ENCODE assay signal across 24 mouse cellular contexts in genomic region chr11:30275436-30276031, GRCm38 (mm10). TPM values are rescaled to one million over a fixed set of nuclear protein-coding genes. Genes with fewer than 3 reads are reported as not detected.
DNase-seq lines count a peak whose midpoint lies in the region; ATAC-seq and TF ChIP-seq lines count a peak whose summit lies in the region.
"Had no signal": no experiment of that assay in that cellular context is flagged by ENCODE, and none has a peak within 500 bp of the region (broad histone marks: within the 10 kb centered on the region; RNA-seq: fewer than 3 reads in every experiment).

No protein-coding gene starts in this region.

- H3K9me3 ChIP-seq in lung, embryonic 16.5 days (ENCODE audit: control insufficient read depth, low read length) = no peaks in the 10 kb centered on the region
- H3K9me3 ChIP-seq: forebrain, embryonic 10.5 days; forebrain, embryonic 13.5 days; heart, embryonic 12.5 days; heart, embryonic 15.5 days had no signal

- TF ChIP-seq CTCF in gastrocnemius, adult 2 months (IDR thresholded peaks at IDR 0.05) = no peak
- TF ChIP-seq CTCF in layer of hippocampus, adult 2 months (conservative IDR thresholded peaks at IDR 0.05) = no peak

- WGBS in lung, embryonic 16.5 days = 22% methylated on average over 3 of the region's 3 CpGs

- H3K4me1 ChIP-seq in lung, embryonic 16.5 days (replicated peaks; ENCODE audit: control insufficient read depth, insufficient read depth, low read length) = peaks cover 9% of the 10 kb centered on the region
- H3K4me1 ChIP-seq: forebrain, embryonic 10.5 days; forebrain, embryonic 13.5 days; heart, embryonic 12.5 days; heart, embryonic 15.5 days had no signal

- no peaks in the 10 kb centered on the region for H3K36me3 ChIP-seq in lung, embryonic 16.5 days (ENCODE audit: control insufficient read depth, insufficient read depth, low read length)
- H3K36me3 ChIP-seq: forebrain, embryonic 10.5 days; heart, embryonic 12.5 days; heart, embryonic 15.5 days had no signal

- intact Hi-C loops in gastrocnemius, adult 2 months (cut with DNase I) = no loop called here

- no peaks in the 10 kb centered on the region for H3K27me3 ChIP-seq in lung, embryonic 16.5 days (ENCODE audit: control insufficient read depth, insufficient read depth, low read depth, low read length)
- H3K27me3 ChIP-seq: heart, embryonic 12.5 days; heart, embryonic 15.5 days had no signal

- H3K9ac ChIP-seq in lung, embryonic 16.5 days (ENCODE audit: low read length) = no peak overlapping the region
- H3K9ac ChIP-seq: forebrain, embryonic 13.5 days; heart, embryonic 12.5 days; heart, embryonic 15.5 days; hindbrain, embryonic 14.5 days had no signal

- peak overlapping the region; percentile 3; the same call in 1 of the 2 replicates for H3K27ac ChIP-seq in gastrocnemius, adult 2 months
- peak overlapping the region; percentile 52 for H3K27ac ChIP-seq in layer of hippocampus, adult 2 months
- peak overlapping the region; percentile 59 for H3K27ac ChIP-seq in lung, embryonic 16.5 days (ENCODE audit: low read length)
- H3K27ac ChIP-seq: forebrain, embryonic 10.5 days; forebrain, embryonic 13.5 days; heart, embryonic 15.5 days; hindbrain, embryonic 14.5 days; hindbrain, postnatal 0 days had no signal

- DNase-seq in gastrocnemius, adult 2 months = no peak
- DNase-seq in gastrocnemius, adult 18-20 months (ENCODE audit: low spot score) = no peak
- no peak for DNase-seq in layer of hippocampus, adult 2 months (ENCODE audit: low spot score in 2 of 2)
- DNase-seq in layer of hippocampus, postnatal 36 days = no peak
- DNase-seq in lung, adult 18-20 months = peak; percentile 23 to 43
- DNase-seq in lung, postnatal 36 days = no peak
- no peak for DNase-seq in lung, postnatal 14 days
- DNase-seq: adrenal gland, adult 8-10 months; adrenal gland, postnatal 25 days; cerebellum, adult 18-20 months; cerebellum, adult 9-10 months; cerebellum, postnatal 14 days; gastrocnemius, postnatal 25 days; heart, postnatal 10 days; heart, postnatal 36 days had no signal

- no peak overlapping the region for H3K4me2 ChIP-seq in lung, embryonic 16.5 days (ENCODE audit: low read depth, low read length)
- H3K4me2 ChIP-seq: forebrain, embryonic 13.5 days; heart, embryonic 12.5 days; heart, embryonic 15.5 days; hindbrain, embryonic 14.5 days had no signal

- peak; percentile 79 for ATAC-seq in lung, embryonic 16.5 days (ENCODE audit: low read depth)
- ATAC-seq: activated CD4-positive, CD25-positive, alpha-beta regulatory T cell, adult 4 months; forebrain, embryonic 13.5 days; forebrain, embryonic 16.5 days; hindbrain, postnatal 0 days had no signal

- H3K4me3 ChIP-seq in gastrocnemius, adult 2 months = no peak overlapping the region
- no peak overlapping the region for H3K4me3 ChIP-seq in layer of hippocampus, adult 2 months
- no peak overlapping the region for H3K4me3 ChIP-seq in lung, embryonic 16.5 days (ENCODE audit: low read length)
- H3K4me3 ChIP-seq: forebrain, embryonic 10.5 days; forebrain, embryonic 13.5 days; heart, embryonic 12.5 days; heart, embryonic 15.5 days had no signal

RNA-seq across cellular contexts. Expression of gene Sptbn1, which starts 7.6 kb away (rescaled TPM):
- 100 to 1,000 TPM; 112 to 141 TPM for total RNA-seq in gastrocnemius, adult 2 months (2021)
- 100 to 1,000 TPM in 1 of 2 experiments, 10 to 100 TPM in 1; 78.4 to 118 TPM for total RNA-seq in gastrocnemius, adult 18-20 months (2021)
- total RNA-seq in layer of hippocampus, adult 2 months (2021) = 100 to 1,000 TPM; 564 to 576 TPM
- total RNA-seq in layer of hippocampus, postnatal 36 days (2021) = 100 to 1,000 TPM; 570 to 594 TPM
- polyA plus RNA-seq in lung, embryonic 16.5 days (2015; fragmentation: Nextera tagmentation; extraction: Ambion mirVana) = 169 and 187 TPM in 2 replicates

Comparison
In these comparisons a context has a peak if more than half of its experiments do, and no peak if none do; other contexts are left out.
1. DNase-seq: peak in lung, adult 18-20 months (2 of 2); none in gastrocnemius, adult 2 months (single experiment), gastrocnemius, adult 18-20 months (single experiment), layer of hippocampus, adult 2 months (0 of 2), layer of hippocampus, postnatal 36 days (0 of 2), lung, postnatal 36 days (single experiment) and lung, postnatal 14 days (single experiment).
2. H3K27ac ChIP-seq: peak in every context shown above with its lines; median percentile 59 in lung, embryonic 16.5 days; 52 in layer of hippocampus, adult 2 months; 3 in gastrocnemius, adult 2 months.